In genomic region chr3:146099925-146100324, GRCm38 (mm10) we compare ENCODE assay signal across 24 mouse cellular contexts. TPM values are rescaled to one million over a fixed set of nuclear protein-coding genes. Genes with fewer than 3 reads are reported as not detected.
"Had no signal": no experiment of that assay in that cellular context is flagged by ENCODE, and none has a peak within 500 bp of the region (broad histone marks: within the 10 kb centered on the region; RNA-seq: fewer than 3 reads in every experiment).

No protein-coding gene starts in this region.

- H3K9me3 ChIP-seq: midbrain, embryonic 15.5 days; neural tube, embryonic 12.5 days had no signal

- H3K9ac ChIP-seq: limb, embryonic 15.5 days; liver, embryonic 12.5 days; lung, embryonic 14.5 days; midbrain, embryonic 15.5 days; neural tube, embryonic 12.5 days had no signal

- H3K27me3 ChIP-seq: limb, embryonic 15.5 days; liver, embryonic 12.5 days; megakaryocyte, embryonic 14.5 days; midbrain, embryonic 15.5 days had no signal

- H3K4me2 ChIP-seq: limb, embryonic 15.5 days; liver, embryonic 12.5 days; lung, embryonic 14.5 days; midbrain, embryonic 11.5 days; midbrain, embryonic 15.5 days; neural tube, embryonic 12.5 days had no signal

- H3K4me1 ChIP-seq: limb, embryonic 15.5 days; liver, embryonic 12.5 days; midbrain, embryonic 15.5 days; neural tube, embryonic 12.5 days had no signal

- ATAC-seq: liver, embryonic 12.5 days; midbrain, embryonic 15.5 days had no signal

- H3K27ac ChIP-seq: kidney, postnatal 0 days; limb, embryonic 15.5 days; liver, embryonic 12.5 days; macrophage; midbrain, embryonic 15.5 days; neural tube, embryonic 12.5 days had no signal

- DNase-seq: kidney, postnatal 36 days; layer of hippocampus, adult 9-11 months; layer of hippocampus, postnatal 36 days; lung, embryonic 14.5 days; lung, postnatal 10 days; retina, postnatal 1 day; right cerebral cortex, postnatal 4 days; spleen, adult 18-20 months had no signal

- H3K4me3 ChIP-seq: limb, embryonic 15.5 days; liver, embryonic 12.5 days; megakaryocyte, embryonic 14.5 days; midbrain, embryonic 15.5 days; neural tube, embryonic 12.5 days had no signal

- H3K36me3 ChIP-seq: limb, embryonic 15.5 days; liver, embryonic 12.5 days; midbrain, embryonic 15.5 days; neural tube, embryonic 12.5 days had no signal

RNA-seq across cellular contexts. Expression of gene Wdr63, which starts 8.0 kb away (rescaled TPM):
- total RNA-seq: monocyte, adult 5-6 weeks; neutrophil, adult 5-6 weeks had no signal
- polyA plus RNA-seq: limb, embryonic 11.5 days; limb, embryonic 15.5 days; liver, embryonic 16.5 days; lung, embryonic 14.5 days; midbrain, embryonic 11.5 days; stomach, embryonic 14.5 days had no signal

RNA-seq across cellular contexts. Expression of gene Mcoln3, which starts 17.3 kb away (rescaled TPM):
- total RNA-seq: layer of hippocampus, adult 18-20 months; layer of hippocampus, postnatal 36 days; left cerebral cortex, adult 8-10 months; left cerebral cortex, postnatal 25 days had no signal

RNA-seq across cellular contexts. Expression of gene Mcoln2, which starts 49.7 kb away (rescaled TPM):
- total RNA-seq: layer of hippocampus, adult 18-20 months; layer of hippocampus, postnatal 36 days; left cerebral cortex, adult 8-10 months; left cerebral cortex, postnatal 25 days had no signal
